Mouse (Mus musculus) liver, embryonic 14.5 days (tissue): Measurements from ENCODE around the gene Srgap3.

Experiments used
- CTCF ChIP-seq: IDR thresholded peaks from 2 replicates; pipeline ENCODE4 v1.5.1; 2016; ENCODE audit warnings: antibody characterized with exemption, low read depth, control low read depth
- EP300 ChIP-seq: IDR thresholded peaks from 2 replicates; pipeline ENCODE4 v1.6.1; 2016; ENCODE audit warnings: antibody characterized with exemption, low read depth

- TF ChIP-seq CTCF, result no peak
- no peak for TF ChIP-seq EP300
Measured at GRCm38 (mm10) chr6:112958360-112958759, 11.3 kb upstream of the Srgap3 start.
